Comparison of ENCODE assay signal across 31 mouse cellular contexts in the genomic region with DNA sequence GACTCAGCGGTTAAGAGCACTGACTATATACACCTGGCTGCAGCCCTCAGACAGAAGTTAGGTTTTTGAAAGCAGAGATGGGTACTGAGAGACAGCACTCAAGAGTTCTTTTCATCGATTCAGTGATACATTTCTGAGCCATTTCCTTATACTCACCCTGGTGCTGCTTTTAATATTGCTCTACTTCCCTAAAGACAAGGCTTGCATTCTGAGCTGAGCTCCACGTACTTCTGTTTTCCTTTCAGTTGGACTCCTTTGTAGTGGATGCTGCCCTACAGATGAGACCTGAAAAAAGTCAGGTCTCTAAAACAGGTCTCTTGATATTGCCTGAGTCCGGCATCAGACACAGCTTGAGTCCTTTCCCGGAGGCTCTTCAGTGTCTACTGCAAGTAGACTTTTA. TPM values are rescaled to one million over a fixed set of nuclear protein-coding genes. Genes with fewer than 3 reads are reported as not detected.
"Had no signal": no experiment of that assay in that cellular context is flagged by ENCODE, and none has a peak within 500 bp of the region (broad histone marks: within the 10 kb centered on the region; RNA-seq: fewer than 3 reads in every experiment).

No protein-coding gene starts in this region.

- DNase-seq: left cerebral cortex, postnatal 4 days; liver; liver, embryonic 13.5 days; liver, postnatal 0 days; lung, adult 18-20 months; lung, adult 2 months; lung, embryonic 14.5 days; lung, postnatal 10 days; lung, postnatal 14 days; lung, postnatal 36 days; lung, postnatal 4 days; midbrain, embryonic 14.5 days had no signal

- H3K4me3 ChIP-seq: limb, embryonic 10.5 days; limb, embryonic 12.5 days; limb, embryonic 13.5 days; limb, embryonic 15.5 days; liver, embryonic 12.5 days; liver, embryonic 13.5 days; liver, embryonic 15.5 days; lung, embryonic 15.5 days; megakaryocyte, embryonic 14.5 days; midbrain, embryonic 10.5 days; midbrain, embryonic 12.5 days; midbrain, embryonic 15.5 days; myocyte; neural tube, embryonic 12.5 days had no signal

- ATAC-seq: liver, embryonic 12.5 days; liver, postnatal 0 days; lung, postnatal 0 days; midbrain, embryonic 15.5 days; midbrain, embryonic 16.5 days had no signal

- H3K4me1 ChIP-seq: limb, embryonic 10.5 days; limb, embryonic 12.5 days; limb, embryonic 13.5 days; limb, embryonic 15.5 days; liver, embryonic 12.5 days; liver, embryonic 13.5 days; liver, embryonic 15.5 days; lung, embryonic 15.5 days; midbrain, embryonic 10.5 days; midbrain, embryonic 12.5 days; midbrain, embryonic 15.5 days; neural tube, embryonic 12.5 days had no signal

- H3K27ac ChIP-seq: limb, embryonic 10.5 days; limb, embryonic 12.5 days; limb, embryonic 13.5 days; limb, embryonic 15.5 days; liver, embryonic 12.5 days; liver, embryonic 13.5 days; liver, embryonic 14.5 days; liver, embryonic 15.5 days; lung, embryonic 15.5 days; macrophage; midbrain, embryonic 10.5 days; midbrain, embryonic 12.5 days; midbrain, embryonic 15.5 days; neural tube, embryonic 12.5 days had no signal

- H3K9ac ChIP-seq: limb, embryonic 12.5 days; limb, embryonic 13.5 days; limb, embryonic 15.5 days; liver, embryonic 12.5 days; liver, embryonic 13.5 days; liver, embryonic 14.5 days; liver, embryonic 15.5 days; liver, postnatal 0 days; lung, embryonic 14.5 days; lung, embryonic 15.5 days; midbrain, embryonic 12.5 days; midbrain, embryonic 15.5 days; neural tube, embryonic 12.5 days had no signal

- H3K4me2 ChIP-seq: limb, embryonic 12.5 days; limb, embryonic 13.5 days; limb, embryonic 15.5 days; liver, embryonic 11.5 days; liver, embryonic 12.5 days; liver, embryonic 13.5 days; liver, embryonic 15.5 days; lung, embryonic 14.5 days; lung, embryonic 15.5 days; midbrain, embryonic 11.5 days; midbrain, embryonic 12.5 days; midbrain, embryonic 15.5 days; neural tube, embryonic 12.5 days had no signal

- H3K9me3 ChIP-seq: limb, embryonic 10.5 days; limb, embryonic 12.5 days; limb, embryonic 13.5 days; limb, embryonic 15.5 days; liver, embryonic 12.5 days; liver, embryonic 13.5 days; liver, embryonic 15.5 days; lung, embryonic 15.5 days; megakaryocyte, embryonic 14.5 days; midbrain, embryonic 10.5 days; midbrain, embryonic 12.5 days; midbrain, embryonic 15.5 days; neural tube, embryonic 12.5 days had no signal

- H3K36me3 ChIP-seq: limb, embryonic 10.5 days; limb, embryonic 12.5 days; limb, embryonic 13.5 days; limb, embryonic 15.5 days; liver, embryonic 12.5 days; liver, embryonic 13.5 days; liver, embryonic 15.5 days; lung, embryonic 15.5 days; midbrain, embryonic 10.5 days; midbrain, embryonic 12.5 days; midbrain, embryonic 15.5 days; neural tube, embryonic 12.5 days had no signal

- H3K27me3 ChIP-seq: limb, embryonic 15.5 days; liver, embryonic 12.5 days; liver, embryonic 13.5 days; liver, embryonic 15.5 days; lung, embryonic 15.5 days; neural tube, embryonic 12.5 days had no signal

RNA-seq across cellular contexts. Expression of gene Btk, which starts 49.3 kb away (rescaled TPM):
- polyA plus RNA-seq: myocyte had no signal
